ENCODE assay signal across 9 mouse cellular contexts in the genomic region with DNA sequence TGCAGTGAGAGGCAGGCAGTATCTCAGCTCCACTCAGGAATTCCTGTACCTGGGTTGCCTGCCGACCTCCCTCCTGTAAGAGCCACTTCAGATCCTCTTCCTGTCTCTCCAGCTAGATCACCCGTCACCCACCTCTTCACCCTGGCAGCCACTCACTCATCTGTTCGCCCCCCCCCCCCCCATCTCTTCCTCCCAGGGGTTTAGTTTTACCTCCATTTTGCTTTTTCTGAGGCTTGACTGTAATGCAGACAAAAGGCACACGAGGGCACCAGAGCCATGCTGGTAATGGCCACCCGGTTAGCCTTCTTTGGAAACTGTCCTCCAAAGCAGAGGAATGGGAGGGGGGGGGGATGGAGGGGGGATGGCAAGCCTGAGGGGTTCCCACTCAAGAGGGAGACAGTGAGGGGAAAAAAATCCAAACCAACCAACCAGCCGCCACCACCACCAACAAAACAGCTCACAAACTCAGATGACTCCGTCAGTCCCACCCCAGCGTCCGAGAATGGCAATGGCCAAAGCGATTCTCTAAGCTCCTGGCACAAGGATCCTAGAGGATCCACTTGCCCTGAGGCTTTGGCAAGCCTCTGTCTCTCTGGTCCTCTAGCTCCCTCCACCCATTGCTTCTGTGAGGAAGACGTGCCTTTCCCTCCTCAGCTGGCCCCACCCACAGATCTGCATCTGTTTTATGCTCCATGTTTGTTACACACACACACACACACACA. TPM values are rescaled to one million over a fixed set of nuclear protein-coding genes. Genes with fewer than 3 reads are reported as not detected.
DNase-seq lines count a peak whose midpoint lies in the region; ATAC-seq and TF ChIP-seq lines count a peak whose summit lies in the region.
"Had no signal": no experiment of that assay in that cellular context is flagged by ENCODE, and none has a peak within 500 bp of the region (broad histone marks: within the 10 kb centered on the region; RNA-seq: fewer than 3 reads in every experiment).

No protein-coding gene starts in this region.

- ATAC-seq in intestine, embryonic 15.5 days = 0 out of 2 replicates have a peak, but pooled peaks have one; percentile 31
- peak; percentile 40 for ATAC-seq in midbrain, embryonic 11.5 days (ENCODE audit: low FRiP score)

- no peaks in the 10 kb centered on the region for H3K9me3 ChIP-seq in intestine, embryonic 15.5 days
- H3K9me3 ChIP-seq in limb, embryonic 10.5 days (replicated peaks) = no peaks in the 10 kb centered on the region
- H3K9me3 ChIP-seq in midbrain, embryonic 11.5 days (ENCODE audit: control insufficient read depth, low read length) = no peaks in the 10 kb centered on the region

- H3K4me2 ChIP-seq in intestine, embryonic 15.5 days (replicated peaks) = peak overlapping the region; percentile 34
- H3K4me2 ChIP-seq in midbrain, embryonic 11.5 days = no peak overlapping the region

- WGBS in intestine, embryonic 15.5 days = 23% methylated on average over 11 of the region's 11 CpGs
- 25% methylated on average over 10 of the region's 11 CpGs for WGBS in limb, embryonic 10.5 days
- 23% methylated on average over 11 of the region's 11 CpGs for WGBS in midbrain, embryonic 11.5 days

- no peak overlapping the region for H3K9ac ChIP-seq in intestine, embryonic 15.5 days
- no peak overlapping the region for H3K9ac ChIP-seq in midbrain, embryonic 11.5 days (ENCODE audit: low read length)

- H3K27me3 ChIP-seq in testis, adult 2 months (ENCODE audit: control insufficient read depth, insufficient read depth, low read length) = no peaks in the 10 kb centered on the region
- no peaks in the 10 kb centered on the region for H3K27me3 ChIP-seq in intestine, embryonic 15.5 days (replicated peaks)
- H3K27me3 ChIP-seq in limb, embryonic 10.5 days (ENCODE audit: low read depth, poor library complexity, severe bottlenecking) = no peaks in the 10 kb centered on the region
- no peaks in the 10 kb centered on the region; the same call in none of the 2 replicates for H3K27me3 ChIP-seq in midbrain, embryonic 11.5 days (ENCODE audit: control insufficient read depth, insufficient read depth, low read length)
- no peaks in the 10 kb centered on the region for H3K27me3 ChIP-seq in splenic B cell, adult 2 months (ENCODE audit: control insufficient read depth, insufficient read depth, low read length, poor library complexity, severe bottlenecking)

- no peaks in the 10 kb centered on the region for H3K4me1 ChIP-seq in testis, adult 2 months (ENCODE audit: control insufficient read depth, insufficient read depth, low read length)
- H3K4me1 ChIP-seq in intestine, embryonic 15.5 days (replicated peaks) = peaks cover 11% of the 10 kb centered on the region; the same call in 1 of the 2 replicates
- H3K4me1 ChIP-seq in limb, embryonic 10.5 days = peaks cover 39% of the 10 kb centered on the region
- no peaks in the 10 kb centered on the region for H3K4me1 ChIP-seq in midbrain, embryonic 11.5 days (ENCODE audit: control insufficient read depth, insufficient read depth, low read length)

- no peak for DNase-seq in testis, postnatal 14 days (ENCODE audit: low spot score)
- DNase-seq in embryo, embryonic 10.5 days (ENCODE audit: low spot score) = peak; percentile 86
- DNase-seq in heart, adult 11 months = peak; percentile 94
- peak; percentile 84 for DNase-seq in limb, embryonic 10.5 days (ENCODE audit: low spot score)
- peak; percentile 97 for DNase-seq in midbrain, embryonic 11.5 days (ENCODE audit: low spot score, missing footprints)
- DNase-seq in splenic B cell, adult 2 months (ENCODE audit: low read depth, low spot score) = peak; percentile 81

- H3K4me3 ChIP-seq in testis, adult 2 months (ENCODE audit: control insufficient read depth, low read depth, low read length) = no peak overlapping the region
- H3K4me3 ChIP-seq in intestine, embryonic 15.5 days (replicated peaks) = no peak overlapping the region
- no peak overlapping the region for H3K4me3 ChIP-seq in limb, embryonic 10.5 days
- H3K4me3 ChIP-seq in midbrain, embryonic 11.5 days (ENCODE audit: low read depth, low read length) = no peak overlapping the region
- H3K4me3 ChIP-seq: myocyte had no signal

- no peak overlapping the region for H3K27ac ChIP-seq in testis, adult 2 months (ENCODE audit: control insufficient read depth, insufficient read depth, low read depth, low read length)
- H3K27ac ChIP-seq in intestine, embryonic 15.5 days = no peak overlapping the region
- peak overlapping the region; percentile 63 for H3K27ac ChIP-seq in limb, embryonic 10.5 days
- H3K27ac ChIP-seq in midbrain, embryonic 11.5 days (ENCODE audit: low read depth, low read length) = no peak overlapping the region

- TF ChIP-seq CTCF in testis, adult 2 months (IDR thresholded peaks at IDR 0.05; ENCODE audit: control insufficient read depth, insufficient read depth, insufficient replicate concordance, low read depth, low read length) = peak; percentile 51; the same call in 1 of the 2 replicates

- TF ChIP-seq POLR2A in testis, adult 2 months (IDR thresholded peaks at IDR 0.05; ENCODE audit: control insufficient read depth, low read depth, low read length) = no peak

- no peaks in the 10 kb centered on the region for H3K36me3 ChIP-seq in testis, adult 2 months (ENCODE audit: control insufficient read depth, insufficient read depth, low read length)
- no peaks in the 10 kb centered on the region for H3K36me3 ChIP-seq in intestine, embryonic 15.5 days
- H3K36me3 ChIP-seq in limb, embryonic 10.5 days = peaks cover 7% of the 10 kb centered on the region; the same call in 1 of the 2 replicates
- H3K36me3 ChIP-seq in midbrain, embryonic 11.5 days (ENCODE audit: control insufficient read depth, insufficient read depth, low read length) = no peaks in the 10 kb centered on the region
- H3K36me3 ChIP-seq in splenic B cell, adult 2 months (ENCODE audit: control insufficient read depth, insufficient read depth, low read length, poor library complexity, severe bottlenecking) = no peaks in the 10 kb centered on the region

RNA-seq across cellular contexts. Expression of a gene that starts 9.8 kb away (rescaled TPM):
- 12.6 TPM in 2 replicates for polyA plus RNA-seq in testis, adult 2 months (2012; rRNA removed)
- polyA plus RNA-seq in intestine, embryonic 15.5 days (2015; fragmentation: Nextera tagmentation; extraction: Ambion mirVana) = 53.1 and 54.2 TPM in 2 replicates
- 75.6 and 85.1 TPM in 2 replicates for polyA plus RNA-seq in limb, embryonic 10.5 days (2016; fragmentation: Nextera tagmentation; extraction: Ambion mirVana)
- polyA plus RNA-seq in midbrain, embryonic 11.5 days (2014; fragmentation: Nextera tagmentation; extraction: Ambion mirVana) = 63.4 and 78.6 TPM in 2 replicates
